Mouse (Mus musculus) neural tube, embryonic 13.5 days (tissue): ENCODE results near the gene Shc4. TPM values are rescaled to one million over a fixed set of nuclear protein-coding genes. Genes with fewer than 3 reads are reported as not detected.

Experiments
- ATAC-seq: fragments of 200-750 bp; cut with Nextera tagmentation; 2 replicates; pipeline ENCODE4 v1.8.0; 2017; ENCODE audit warnings: low read depth, mild to moderate bottlenecking, moderate TSS enrichment, moderate library complexity
- H3K27ac ChIP-seq: fragments of 300-500 bp; sonication (generic); replicated peaks from 2 replicates; pipeline ENCODE4 v1.5.1; 2015; ENCODE audit warnings: moderate library complexity, mild to moderate bottlenecking, inconsistent platforms
- H3K27me3 ChIP-seq: fragments of 300-500 bp; sonication (generic); 2 replicates; pipeline ENCODE4 v1.6.1; 2015; ENCODE audit warnings: mild to moderate bottlenecking, inconsistent platforms
- H3K36me3 ChIP-seq: fragments of 300-500 bp; sonication (generic); 2 replicates; pipeline ENCODE4 v1.6.1; 2015; ENCODE audit warnings: mild to moderate bottlenecking, inconsistent platforms
- H3K4me1 ChIP-seq: fragments of 300-500 bp; sonication (generic); replicated peaks from 2 replicates; pipeline ENCODE4 v1.6.1; 2015; ENCODE audit warnings: inconsistent platforms
- H3K4me2 ChIP-seq: fragments of 300-500 bp; sonication (generic); 2 replicates; pipeline ENCODE4 v1.6.1; 2015; ENCODE audit warnings: inconsistent platforms, mild to moderate bottlenecking, moderate library complexity
- H3K4me3 ChIP-seq: fragments of 300-500 bp; sonication (generic); 2 replicates; pipeline ENCODE4 v1.5.1; 2015; ENCODE audit warnings: mild to moderate bottlenecking, inconsistent platforms
- H3K9ac ChIP-seq: fragments of 300-500 bp; sonication (generic); 2 replicates; pipeline ENCODE4 v1.6.1; 2015; ENCODE audit warnings: moderate library complexity, mild to moderate bottlenecking, inconsistent platforms
- H3K9me3 ChIP-seq: fragments of 300-500 bp; sonication (generic); 2 replicates; pipeline ENCODE4 v1.6.1; 2016; ENCODE audit warnings: inconsistent platforms
- WGBS: fragments of 180-500 bp; shearing (Covaris S2); methylation state at CpG from one replicate; pipeline ENCODE4 v1.1.7; 2015; 5-methylcytosine and 5-hydroxymethylcytosine counted together
- polyA plus RNA-seq: library from polyadenylated mRNA; unstranded; fragments of >200 nt; fragmentation: Nextera tagmentation; extraction: Ambion mirVana; gene quantifications from 2 replicates; pipeline ENCODE4 v1.2.1, GENCODE M21; 2015

The Shc4 gene
- polyA plus RNA-seq, 1 experiment from 2014 or later, result 4.6 TPM

DNA sequence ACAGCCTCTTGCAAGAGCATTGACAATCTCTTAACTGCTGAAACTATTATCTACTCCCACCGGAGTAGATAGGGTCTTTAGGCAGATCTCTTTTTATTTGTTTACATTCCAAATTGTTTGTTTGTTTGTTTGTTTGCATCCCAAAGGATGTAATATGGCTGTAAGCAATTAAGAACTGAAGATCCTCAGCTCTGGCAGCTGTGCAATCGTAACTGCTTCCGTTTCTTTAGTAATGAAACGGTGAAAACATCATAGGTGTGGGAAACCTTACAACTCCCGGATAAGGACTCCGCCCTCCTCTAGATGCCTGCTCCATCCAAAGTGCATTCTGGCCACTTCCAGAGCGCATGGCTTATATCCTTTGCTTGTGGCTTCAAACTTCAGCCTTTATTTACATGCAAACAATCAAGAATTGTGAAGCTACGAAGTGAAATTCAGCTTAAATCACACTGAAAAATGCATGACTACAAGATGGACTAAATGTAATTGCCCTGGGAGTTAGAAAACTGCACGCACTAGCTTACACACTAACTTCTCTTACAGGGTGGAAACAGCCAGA lies 99.7 kb downstream of the Shc4 start:
- peak overlapping the region; percentile 84 for H3K4me3 ChIP-seq
- H3K9me3 ChIP-seq, result no peaks in the 10 kb centered on the region
- H3K27ac ChIP-seq, result no peak overlapping the region
- H3K9ac ChIP-seq, result peak overlapping the region; percentile 84
- 12% methylated on average over 9 of the region's 9 CpGs for WGBS
- peak overlapping the region; percentile 79 for H3K4me2 ChIP-seq
- H3K27me3 ChIP-seq, result no peaks in the 10 kb centered on the region
- peaks cover 9% of the 10 kb centered on the region; the same call in 1 of the 2 replicates for H3K36me3 ChIP-seq
- peaks cover 29% of the 10 kb centered on the region for H3K4me1 ChIP-seq
- no peak for ATAC-seq

DNA sequence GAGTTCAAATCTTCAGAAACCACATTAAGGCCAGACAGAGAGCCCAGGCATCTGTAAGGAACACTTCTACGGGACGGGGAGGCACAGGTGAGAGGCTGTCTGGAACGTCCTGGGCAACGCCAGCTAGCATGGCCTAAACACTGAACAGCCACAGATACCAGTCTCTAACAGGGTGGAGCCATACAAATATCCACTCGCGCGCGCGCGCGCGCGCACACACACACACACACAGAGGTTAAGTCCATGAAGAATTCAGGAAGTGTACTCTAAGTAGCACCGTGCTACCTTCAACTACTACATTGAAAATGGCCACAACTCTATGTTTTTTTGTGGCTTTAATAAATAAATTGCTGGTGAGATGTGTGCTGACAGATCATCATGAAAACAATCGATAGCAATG lies 100.7 kb downstream of the Shc4 start:
- Histone ChIP-seq H3K36me3 (peaks cover 15% of the 10 kb centered on the region), H3K4me2 (peak overlapping the region; percentile 79; the same call in 1 of the 2 replicates), H3K4me1 (peaks cover 29% of the 10 kb centered on the region), H3K27ac (no peak overlapping the region), H3K4me3 (no peak overlapping the region; the same call in 1 of the 2 replicates), H3K27me3 (no peaks in the 10 kb centered on the region), H3K9ac (no peak overlapping the region), H3K9me3 (no peaks in the 10 kb centered on the region)
- no peak for ATAC-seq
- 96% methylated on average over 15 of the region's 15 CpGs for WGBS

DNA sequence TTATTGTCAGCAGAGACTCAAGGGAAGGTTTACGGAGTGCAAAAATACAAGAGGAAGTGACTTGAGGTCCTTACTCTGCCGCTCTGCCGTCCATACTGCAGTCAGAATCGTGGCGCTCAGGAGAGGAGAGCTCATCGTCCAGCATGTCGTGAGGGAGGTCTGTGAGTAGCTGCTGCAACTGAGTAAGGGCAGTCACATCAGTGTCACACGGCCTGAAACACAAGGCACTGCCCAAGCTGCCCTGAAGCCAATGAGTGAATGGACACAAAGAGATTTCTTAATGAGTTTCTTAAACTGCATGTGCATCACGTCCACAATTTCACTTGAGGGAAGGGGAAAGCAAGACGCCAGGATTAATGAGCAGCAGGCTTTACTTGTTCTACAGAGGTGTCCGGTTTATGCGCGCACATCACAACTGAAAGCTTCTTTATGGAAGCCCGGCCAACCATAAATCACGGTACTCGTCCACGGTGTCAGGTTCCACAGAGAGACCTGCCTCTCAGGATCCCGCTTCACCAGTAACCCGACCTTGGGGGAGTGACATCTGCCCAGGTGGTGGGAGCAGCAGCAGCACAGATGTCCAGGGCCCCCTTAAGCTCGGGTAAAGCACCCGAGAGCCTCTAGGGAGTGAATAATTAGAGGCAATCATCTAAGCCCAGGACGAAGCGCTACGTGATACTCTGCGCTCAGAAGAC lies 103.6 kb downstream of the Shc4 start:
- H3K4me2 ChIP-seq, result peak overlapping the region; percentile 34

DNA sequence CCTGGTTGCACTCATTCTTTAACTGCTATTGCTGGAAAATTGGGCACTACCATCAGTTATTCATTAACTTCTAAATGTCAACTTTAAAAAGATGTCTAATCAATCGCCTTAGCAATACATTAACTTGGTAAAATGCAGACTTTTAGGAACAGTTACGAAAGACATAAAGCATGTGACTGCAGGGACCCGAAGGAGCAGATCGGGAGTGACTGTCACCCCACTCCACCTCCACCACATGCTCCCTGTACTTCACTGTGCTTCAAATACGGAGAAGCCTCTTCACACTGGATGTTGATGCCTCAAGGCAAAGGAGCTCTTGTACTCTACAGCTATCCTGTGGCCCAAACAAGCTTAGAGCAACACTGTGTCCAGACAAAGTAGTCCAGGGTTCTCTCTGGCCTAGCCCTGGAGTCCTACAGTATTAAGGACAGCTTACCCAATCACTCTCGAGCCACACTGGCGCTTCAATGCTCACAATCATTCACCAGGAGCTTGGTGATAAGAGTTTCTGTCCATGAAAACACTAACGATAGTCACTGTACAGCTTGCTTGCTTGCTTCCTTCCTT lies 108.0 kb downstream of the Shc4 start:
- no peaks in the 10 kb centered on the region for H3K9me3 ChIP-seq
- H3K9ac ChIP-seq, result no peak overlapping the region
- H3K36me3 ChIP-seq, result peaks cover 68% of the 10 kb centered on the region
- peaks cover 7% of the 10 kb centered on the region; the same call in 1 of the 2 replicates for H3K4me1 ChIP-seq
- H3K27ac ChIP-seq, result no peak overlapping the region
- H3K4me2 ChIP-seq, result no peak overlapping the region
- H3K4me3 ChIP-seq, result no peak overlapping the region
- H3K27me3 ChIP-seq, result no peaks in the 10 kb centered on the region
- whole genome bisulfite sequencing, result 82% methylated on average over 8 of the region's 8 CpGs
- no peak for ATAC-seq

More for the DNA sequence above, 103.6 kb downstream of the Shc4 start:
- peaks cover 39% of the 10 kb centered on the region for H3K36me3 ChIP-seq
- peaks cover 25% of the 10 kb centered on the region for H3K4me1 ChIP-seq
- H3K9ac ChIP-seq, result peak overlapping the region; percentile 22; the same call in 1 of the 2 replicates
- no peak for ATAC-seq
- H3K27ac ChIP-seq, result 0 out of 2 replicates have a peak overlapping the region, but pooled peaks have one; percentile 33
- no peaks in the 10 kb centered on the region for H3K27me3 ChIP-seq
- 50% methylated on average over 25 of the region's 25 CpGs for WGBS
- no peaks in the 10 kb centered on the region for H3K9me3 ChIP-seq
- no peak overlapping the region for H3K4me3 ChIP-seq

DNA sequence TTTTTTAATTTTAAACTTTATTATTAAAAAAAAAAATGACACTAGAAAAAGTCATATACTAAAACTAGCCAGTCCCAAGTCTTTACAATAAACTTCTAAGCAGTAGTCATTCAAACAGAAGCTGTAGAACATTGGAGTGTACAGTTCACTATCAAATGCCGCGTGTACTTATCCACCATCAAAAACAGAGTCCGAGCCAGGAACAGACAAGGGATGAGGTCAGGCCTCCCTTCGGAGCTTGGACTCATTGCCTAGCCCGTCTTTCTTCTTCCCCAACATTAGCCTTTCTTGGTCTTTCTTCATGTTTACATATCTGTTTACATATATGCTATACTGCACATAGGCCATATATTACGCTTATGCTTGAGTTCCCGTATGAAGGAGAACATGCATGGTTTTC lies 108.5 kb downstream of the Shc4 start:
- H3K27ac ChIP-seq, result no peak overlapping the region
- ATAC-seq, result no peak
- WGBS, result 94% methylated on average over 7 of the region's 7 CpGs
- peaks cover 71% of the 10 kb centered on the region for H3K36me3 ChIP-seq
- H3K4me2 ChIP-seq, result no peak overlapping the region
- H3K4me3 ChIP-seq, result no peak overlapping the region
- H3K9me3 ChIP-seq, result no peaks in the 10 kb centered on the region
- peaks cover 3% of the 10 kb centered on the region; the same call in 1 of the 2 replicates for H3K4me1 ChIP-seq
- no peak overlapping the region for H3K9ac ChIP-seq
- no peaks in the 10 kb centered on the region for H3K27me3 ChIP-seq

DNA sequence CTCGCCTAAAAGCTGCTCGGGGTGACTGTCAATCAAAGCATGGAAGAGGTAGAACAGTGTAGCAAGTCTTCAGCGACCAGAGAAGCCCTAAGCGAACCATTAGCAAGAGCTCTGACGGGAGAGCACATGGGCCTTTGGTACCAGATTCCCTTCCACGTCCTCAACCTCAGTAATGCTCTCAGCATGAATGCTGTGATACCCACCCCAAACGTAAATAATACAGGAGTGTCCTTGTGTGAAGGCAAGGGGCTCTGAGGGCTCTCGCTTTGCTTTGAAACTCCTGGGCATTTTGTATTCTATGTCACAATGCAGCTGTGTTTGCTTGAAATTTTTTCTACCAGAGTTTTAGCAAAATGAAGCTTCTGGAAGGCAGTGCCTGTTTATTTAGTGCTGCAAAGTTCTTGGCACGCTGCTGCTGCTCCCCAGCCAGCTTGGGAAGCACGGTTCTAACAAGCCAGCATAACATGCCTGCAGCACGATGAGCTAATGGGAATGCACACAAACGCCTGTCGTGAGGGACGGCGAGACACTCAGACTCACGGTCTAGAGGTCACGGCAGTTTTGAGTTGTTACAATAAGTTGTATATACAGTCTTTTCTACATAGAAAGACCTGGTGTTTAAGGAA lies 117.6 kb downstream of the Shc4 start:
- H3K9me3 ChIP-seq, result no peaks in the 10 kb centered on the region
- H3K4me2 ChIP-seq, result no peak overlapping the region
- peaks cover 47% of the 10 kb centered on the region for H3K36me3 ChIP-seq
- no peak for ATAC-seq
- no peaks in the 10 kb centered on the region for H3K27me3 ChIP-seq
- 81% methylated on average over 17 of the region's 17 CpGs for WGBS
- no peak overlapping the region for H3K4me3 ChIP-seq
- H3K27ac ChIP-seq, result no peak overlapping the region
- H3K4me1 ChIP-seq, result no peaks in the 10 kb centered on the region
- H3K9ac ChIP-seq, result no peak overlapping the region

DNA sequence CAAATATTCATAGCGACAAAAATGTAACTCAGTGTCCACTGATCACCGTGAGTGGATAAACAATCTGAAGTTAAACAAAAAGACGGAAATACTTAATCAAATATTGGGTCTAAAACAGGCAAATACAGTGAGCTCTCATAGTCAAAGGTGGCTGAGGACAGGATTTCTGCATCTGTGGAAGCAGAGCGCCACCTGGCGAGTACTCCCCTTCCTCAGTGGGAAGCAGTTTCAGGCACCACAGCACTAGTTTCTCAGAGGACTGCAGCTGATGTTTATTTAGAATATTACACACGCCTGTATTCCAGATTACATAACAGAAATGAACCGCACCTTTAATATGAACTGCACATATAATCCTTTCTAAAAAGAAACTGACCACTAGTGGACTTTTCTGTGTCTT lies 119.3 kb downstream of the Shc4 start:
- Histone ChIP-seq H3K4me1 (no peaks in the 10 kb centered on the region), H3K9ac (no peak overlapping the region), H3K36me3 (peaks cover 49% of the 10 kb centered on the region), H3K9me3 (no peaks in the 10 kb centered on the region), H3K4me2 (no peak overlapping the region), H3K4me3 (no peak overlapping the region), H3K27me3 (no peaks in the 10 kb centered on the region), H3K27ac (no peak overlapping the region)
- no peak for ATAC-seq
- WGBS, result 78% methylated on average over 7 of the region's 7 CpGs

DNA sequence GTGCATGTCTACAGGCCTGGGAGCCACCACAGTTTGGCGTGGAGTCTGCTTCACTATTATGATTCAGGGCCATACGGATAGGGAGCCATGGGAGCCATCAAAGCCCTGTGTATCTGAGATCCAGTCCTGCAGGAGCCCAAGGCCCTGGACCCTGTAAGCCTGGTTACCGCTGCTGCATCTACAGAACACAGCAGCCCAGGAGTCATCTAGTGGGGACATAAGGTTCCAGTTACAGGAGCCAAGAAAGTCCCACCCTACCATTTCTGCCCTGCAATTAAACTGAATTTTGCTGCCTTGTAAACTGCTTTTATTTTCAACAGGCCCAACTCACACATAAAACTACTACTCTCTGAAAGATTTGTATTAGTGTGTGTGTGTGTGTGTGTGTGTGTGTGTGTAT lies 121.0 kb downstream of the Shc4 start:
- 92% methylated on average over 3 of the region's 3 CpGs for WGBS
- no peak overlapping the region for H3K4me3 ChIP-seq
- peaks cover 43% of the 10 kb centered on the region for H3K36me3 ChIP-seq
- H3K4me1 ChIP-seq, result no peaks in the 10 kb centered on the region
- no peak overlapping the region for H3K4me2 ChIP-seq
- no peaks in the 10 kb centered on the region for H3K9me3 ChIP-seq
- no peak for ATAC-seq
- no peak overlapping the region for H3K9ac ChIP-seq
- H3K27me3 ChIP-seq, result no peaks in the 10 kb centered on the region
- H3K27ac ChIP-seq, result no peak overlapping the region

DNA sequence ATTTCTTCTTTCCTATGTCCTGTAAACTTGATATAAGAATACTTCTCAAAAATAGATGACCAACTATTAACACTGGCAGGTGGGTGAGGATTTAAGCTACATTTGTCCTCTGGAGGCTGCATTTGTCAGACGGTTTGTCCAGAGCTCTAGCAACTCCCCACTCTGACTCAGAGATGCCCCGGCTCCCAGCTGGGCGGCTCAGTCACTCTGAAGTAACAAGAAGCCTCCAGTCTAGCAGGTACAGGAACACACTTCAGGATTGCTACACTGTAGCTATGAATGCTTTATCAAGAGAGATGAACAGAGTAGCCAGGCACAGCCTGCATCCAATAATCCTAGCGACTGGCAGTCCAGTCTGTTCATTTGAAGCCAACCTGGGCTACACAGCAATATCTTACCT lies 125.0 kb downstream of the Shc4 start:
- peaks cover 51% of the 10 kb centered on the region for H3K36me3 ChIP-seq
- H3K9ac ChIP-seq, result no peak overlapping the region
- H3K4me2 ChIP-seq, result no peak overlapping the region
- H3K27ac ChIP-seq, result no peak overlapping the region
- no peaks in the 10 kb centered on the region for H3K27me3 ChIP-seq
- no peak for ATAC-seq
- no peak overlapping the region for H3K4me3 ChIP-seq
- no peaks in the 10 kb centered on the region for H3K9me3 ChIP-seq
- H3K4me1 ChIP-seq, result no peaks in the 10 kb centered on the region
- WGBS, result 87% methylated on average over 4 of the region's 4 CpGs

DNA sequence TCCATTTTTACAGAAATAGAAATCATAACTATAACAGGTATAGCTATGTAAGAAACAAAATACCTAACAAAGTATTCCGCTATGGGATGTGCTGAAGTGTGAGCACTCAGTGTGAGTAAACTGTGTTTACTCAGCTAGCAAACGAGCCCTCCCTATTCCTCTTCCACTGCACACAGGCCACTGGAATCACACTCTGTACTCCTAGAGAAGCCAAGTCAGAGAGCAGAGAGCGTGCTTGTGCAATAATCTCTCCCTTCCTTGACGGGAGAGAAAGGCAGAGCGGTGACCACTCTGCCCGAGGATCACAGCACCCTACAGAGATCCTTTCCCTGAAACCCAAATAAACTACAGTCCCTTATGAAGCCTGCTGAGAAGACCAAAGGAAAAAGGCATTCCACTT lies 125.7 kb downstream of the Shc4 start:
- H3K9ac ChIP-seq, result no peak overlapping the region
- H3K9me3 ChIP-seq, result no peaks in the 10 kb centered on the region
- H3K4me2 ChIP-seq, result no peak overlapping the region
- H3K4me1 ChIP-seq, result no peaks in the 10 kb centered on the region
- H3K36me3 ChIP-seq, result peaks cover 52% of the 10 kb centered on the region
- H3K27me3 ChIP-seq, result no peaks in the 10 kb centered on the region
- H3K27ac ChIP-seq, result no peak overlapping the region
- no peak overlapping the region for H3K4me3 ChIP-seq
- no peak for ATAC-seq
- 81% methylated on average over 6 of the region's 6 CpGs for WGBS

DNA sequence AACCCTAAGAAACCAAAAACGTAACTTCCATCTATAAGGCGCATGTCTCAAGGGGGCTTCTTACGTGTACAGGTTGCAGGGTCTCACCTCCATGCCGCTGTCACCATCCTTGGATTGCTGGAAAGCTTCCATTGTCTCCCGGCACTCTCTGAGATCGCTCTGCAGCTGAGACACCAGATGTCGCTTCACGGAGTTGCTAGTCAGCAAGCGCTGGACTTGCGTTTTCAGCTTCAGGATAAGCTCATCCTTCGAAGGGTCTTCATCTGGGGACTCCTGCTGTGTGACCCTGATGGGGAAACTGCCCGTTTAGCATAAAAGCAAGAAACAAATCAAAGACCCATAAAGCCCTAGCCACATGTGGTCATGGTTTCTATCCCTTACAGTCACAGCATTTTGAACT lies 129.2 kb downstream of the Shc4 start:
- Histone ChIP-seq H3K4me3 (no peak overlapping the region), H3K27ac (no peak overlapping the region), H3K27me3 (no peaks in the 10 kb centered on the region), H3K4me1 (no peaks in the 10 kb centered on the region), H3K9me3 (no peaks in the 10 kb centered on the region), H3K4me2 (no peak overlapping the region), H3K36me3 (peaks cover 28% of the 10 kb centered on the region), H3K9ac (no peak overlapping the region)
- 74% methylated on average over 12 of the region's 12 CpGs for WGBS
- no peak for ATAC-seq

DNA sequence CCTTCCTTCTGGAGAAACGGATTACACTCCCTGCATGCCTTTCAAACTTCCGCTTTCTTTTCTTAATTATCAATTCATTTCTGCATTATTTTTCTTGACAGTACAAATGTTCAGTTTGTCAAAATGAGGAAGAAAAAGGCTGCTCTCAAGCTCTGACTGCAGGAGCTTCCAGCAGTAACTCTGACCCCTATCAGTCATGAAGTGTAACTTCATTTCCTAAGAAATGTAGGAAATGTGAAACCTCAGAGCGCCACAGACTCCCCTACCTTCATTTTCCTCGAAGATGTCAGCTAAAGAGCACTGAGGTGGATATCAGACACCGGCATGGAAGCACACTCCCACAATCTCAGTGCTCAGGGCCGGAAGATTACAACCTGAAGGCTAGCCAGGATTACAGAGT lies 129.9 kb downstream of the Shc4 start:
- H3K27ac ChIP-seq, result no peak overlapping the region
- no peak overlapping the region for H3K4me3 ChIP-seq
- no peak overlapping the region for H3K9ac ChIP-seq
- no peak overlapping the region for H3K4me2 ChIP-seq
- H3K9me3 ChIP-seq, result no peaks in the 10 kb centered on the region
- ATAC-seq, result no peak
- H3K4me1 ChIP-seq, result no peaks in the 10 kb centered on the region
- peaks cover 28% of the 10 kb centered on the region for H3K36me3 ChIP-seq
- WGBS, result 90% methylated on average over 6 of the region's 6 CpGs
- H3K27me3 ChIP-seq, result no peaks in the 10 kb centered on the region
